Mouse (Mus musculus) brain, embryonic 14.5 days (tissue): Measurements from ENCODE around the gene Ncapg2.

Experiments
- CTCF ChIP-seq: fragments of 200-500 bp; IDR thresholded peaks from 2 replicates; pipeline ENCODE4 v1.5.1; 2012; ENCODE audit warnings: inconsistent platforms, mild to moderate bottlenecking, moderate library complexity, borderline replicate concordance; ENCODE audit not compliant: insufficient read depth, insufficient read length; ENCODE audit errors: extremely low read depth
- POLR2A ChIP-seq: fragments of 200-500 bp; IDR thresholded peaks from 2 replicates; pipeline ENCODE4 v1.6.1; 2012; ENCODE audit warnings: mild to moderate bottlenecking, inconsistent platforms, borderline replicate concordance; ENCODE audit not compliant: poor library complexity, insufficient read depth, insufficient read length, severe bottlenecking; ENCODE audit errors: extremely low read depth

DNA sequence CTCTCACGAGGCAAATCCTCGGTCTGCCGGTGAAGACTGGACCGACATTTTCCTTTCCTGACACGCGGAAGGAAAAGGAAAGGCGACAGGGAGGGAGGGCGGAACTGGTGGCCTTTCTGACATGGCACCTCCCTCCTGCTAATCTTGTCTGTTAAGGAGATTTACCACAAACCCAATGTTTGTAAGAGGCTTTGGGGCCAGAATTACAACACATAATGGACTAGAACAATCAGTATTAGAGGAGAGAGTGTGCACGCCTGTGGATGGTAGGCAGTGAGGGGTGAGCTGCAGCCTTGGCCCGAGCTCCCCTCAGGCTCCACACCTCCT, 81.2 kb downstream of the Ncapg2 start:
- TF ChIP-seq CTCF (no peak), POLR2A (no peak)
